Mouse (Mus musculus) gastrocnemius, adult 8-10 months (tissue): ENCODE results near the gene Zfp472. TPM values are rescaled to one million over a fixed set of nuclear protein-coding genes. Genes with fewer than 3 reads are reported as not detected.

Experiments used
- DNase-seq, 2 experiments: peaks; one replicate each; pipeline ENCODE4 v3.0.0; 2022; ENCODE audit warnings: low spot score in 2 of 2
- total RNA-seq, 4 experiments: library from RNA; stranded (reverse); gene quantifications; 2 replicates each; pipeline ENCODE4 v1.2.4; 2022

The Zfp472 gene
- 1 to 10 TPM; 1.1 to 1.7 (median 1.4) TPM for total RNA-seq

DNA sequence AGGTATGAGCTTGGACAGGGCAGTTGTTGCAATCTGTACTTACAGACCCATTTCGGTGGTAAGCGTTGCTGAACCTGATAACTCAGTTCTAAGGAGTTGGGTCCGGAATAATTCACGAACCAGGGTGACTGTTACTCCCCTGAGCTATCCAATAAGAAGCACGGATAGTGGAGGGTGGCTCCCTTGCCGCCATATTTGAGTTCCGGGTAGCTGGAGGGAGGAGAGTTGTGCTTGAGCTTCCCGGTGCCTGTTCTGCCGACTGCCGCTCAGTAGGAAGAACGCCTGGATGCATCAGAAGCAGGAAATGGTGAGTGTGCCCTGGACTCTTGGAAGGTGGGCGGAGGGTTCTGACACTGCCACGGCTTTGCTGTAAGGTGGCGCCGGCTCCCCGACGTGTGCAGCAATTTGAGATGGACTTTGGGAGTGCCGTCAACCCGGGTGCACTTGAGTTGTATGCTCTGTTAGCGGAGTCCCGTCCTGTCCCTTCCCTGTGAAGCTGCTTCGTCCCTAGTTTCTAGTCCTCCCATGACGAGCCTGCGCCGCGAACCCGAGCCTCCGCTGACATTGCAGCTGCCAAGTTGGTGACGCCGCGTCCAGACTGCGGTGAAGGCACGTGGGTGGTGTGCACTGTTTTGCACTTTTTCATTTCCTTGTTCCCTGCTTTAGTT, at the start of gene Zfp472:
Gene Zfp472, plus strand, starts transcription at position 192 of the 668 bp plus-strand sequence.
- peak; percentile 83 to 86 for DNase-seq

DNA sequence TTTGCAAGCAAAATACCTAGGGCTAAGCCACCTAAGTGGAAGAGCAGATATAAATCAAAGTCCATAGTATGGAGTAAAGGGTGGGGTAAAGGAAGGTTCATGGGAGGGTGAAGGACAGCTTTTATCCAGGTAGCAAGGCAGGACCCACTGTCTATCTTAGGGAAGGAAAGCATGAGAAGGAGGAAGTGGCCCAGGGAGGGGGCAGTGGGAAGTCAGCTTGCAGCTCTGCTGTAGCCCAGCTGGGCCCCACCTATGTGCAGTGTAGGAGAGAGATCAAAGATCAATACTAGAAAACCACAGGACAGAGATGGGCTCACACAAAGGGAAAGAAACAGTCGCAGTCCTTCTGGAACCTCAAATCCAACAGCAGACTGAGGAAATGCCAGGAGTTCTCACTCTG, 49.5 kb upstream of the Zfp472 start:
- no peak for DNase-seq

DNA sequence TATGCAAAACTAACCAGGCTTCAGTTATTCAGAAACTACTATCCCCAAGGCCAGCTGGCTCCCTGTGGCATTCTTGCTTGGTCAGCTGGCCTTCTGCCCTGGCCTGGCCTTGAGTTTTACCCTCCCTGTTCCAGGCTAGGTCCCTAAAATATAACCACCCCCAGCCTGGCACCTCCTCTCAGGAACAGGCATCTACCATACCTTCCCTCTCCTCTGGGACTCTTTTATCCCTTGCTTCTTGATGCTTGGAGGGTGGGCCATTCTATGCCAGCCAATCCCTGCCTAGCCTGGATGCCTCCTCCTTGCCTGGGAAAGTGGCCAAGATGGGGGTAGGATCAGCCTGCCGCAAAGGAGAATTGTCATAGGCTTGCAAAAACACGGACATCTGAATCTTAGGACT, 48.5 kb upstream of the Zfp472 start, which contains the start of gene Cyp4f14:
Gene Cyp4f14, minus strand, starts transcription at position 212 of the 400 bp plus-strand sequence.
- DNase-seq = peak; percentile 17 to 42

DNA sequence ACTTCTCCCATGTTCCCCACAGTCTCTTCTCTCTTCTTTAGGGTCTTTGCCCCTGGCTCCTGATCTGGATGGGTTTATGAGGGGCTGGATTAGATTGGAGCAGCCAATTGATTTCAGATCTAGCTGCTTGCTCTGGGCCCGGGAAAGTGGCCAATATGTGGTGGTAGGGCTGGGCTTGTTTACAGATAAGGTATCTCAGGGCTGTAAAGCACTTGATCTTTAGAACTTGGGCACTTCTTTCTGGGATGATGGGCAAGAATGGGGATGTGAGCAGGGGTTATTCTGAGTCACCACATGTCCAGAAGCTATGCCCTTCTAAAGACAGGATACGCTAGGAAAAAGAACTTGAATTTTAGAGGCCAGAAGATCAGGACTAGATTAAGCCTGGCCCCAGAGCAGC, 46.5 kb upstream of the Zfp472 start:
- no peak for DNase-seq

DNA sequence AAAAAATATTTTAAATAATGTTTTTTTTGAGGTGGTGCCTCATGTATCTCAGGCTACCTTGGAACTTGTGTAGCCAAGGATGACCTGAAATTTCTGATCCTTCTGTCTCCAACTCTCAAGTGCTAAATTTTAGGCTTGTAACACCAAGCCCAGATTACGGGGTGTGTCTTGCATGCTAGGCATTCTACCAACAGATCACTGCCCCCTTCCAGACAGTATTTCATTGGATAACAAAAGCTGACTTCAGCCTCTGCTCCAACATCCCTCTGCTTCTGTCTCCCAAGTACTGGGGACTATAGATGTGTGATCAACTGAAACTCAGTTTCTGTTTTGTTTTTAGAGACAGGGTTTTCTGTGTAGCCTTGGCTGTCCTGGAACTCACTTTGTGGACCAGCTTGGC, 41.9 kb upstream of the Zfp472 start:
- DNase-seq = no peak

DNA sequence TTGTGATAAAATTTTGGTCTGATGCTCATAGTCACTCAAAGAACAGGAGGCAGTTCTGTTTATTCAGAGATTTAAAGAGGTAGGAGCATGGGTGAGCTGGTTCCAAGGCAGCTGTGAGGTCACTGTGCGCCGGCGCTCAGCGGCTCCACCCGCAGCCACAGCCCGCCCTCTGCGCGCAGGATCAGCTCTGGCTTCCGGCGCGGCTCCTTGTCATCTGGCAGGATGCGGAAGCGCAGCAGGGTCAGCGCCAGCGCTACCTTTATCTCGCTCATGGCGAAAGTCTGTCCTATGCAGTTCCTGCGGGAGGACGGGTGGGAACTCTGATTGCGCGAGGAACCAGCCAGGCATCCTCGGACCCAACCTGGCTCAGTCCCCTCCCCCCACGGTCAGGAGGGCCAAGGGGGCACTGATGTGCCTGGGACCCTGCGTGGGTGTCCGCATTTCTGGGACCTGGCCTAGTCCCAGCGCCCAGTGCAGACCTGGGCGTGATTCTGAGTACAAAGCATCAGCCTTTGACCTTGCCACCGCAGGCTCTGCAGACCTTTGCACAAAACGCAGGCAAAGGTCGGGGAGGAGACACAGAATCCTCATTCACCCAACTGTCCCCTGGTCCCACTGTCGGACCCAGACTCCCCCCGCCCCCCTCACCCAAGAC, 40.8 kb upstream of the Zfp472 start:
- DNase-seq = peak; percentile 17 to 52

DNA sequence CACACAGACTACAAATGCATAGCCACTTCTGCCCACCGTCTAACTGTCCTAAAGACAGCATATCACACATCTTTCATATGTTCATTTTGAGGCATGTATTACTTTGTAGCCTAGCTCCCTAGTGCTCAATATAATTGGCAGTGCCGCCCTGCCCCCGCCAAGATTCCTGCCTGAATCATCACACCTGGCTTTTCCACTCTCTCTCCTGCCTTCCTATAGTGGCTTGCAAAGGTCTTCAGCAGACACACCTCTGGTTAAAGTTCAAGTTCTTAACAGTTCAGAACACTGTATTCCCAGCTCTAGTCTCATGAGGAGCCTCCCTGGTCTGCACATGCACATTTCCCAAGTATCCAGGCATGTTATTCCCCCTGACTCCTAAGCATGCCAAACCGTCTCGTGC, 37.8 kb upstream of the Zfp472 start:
- no peak for DNase-seq

DNA sequence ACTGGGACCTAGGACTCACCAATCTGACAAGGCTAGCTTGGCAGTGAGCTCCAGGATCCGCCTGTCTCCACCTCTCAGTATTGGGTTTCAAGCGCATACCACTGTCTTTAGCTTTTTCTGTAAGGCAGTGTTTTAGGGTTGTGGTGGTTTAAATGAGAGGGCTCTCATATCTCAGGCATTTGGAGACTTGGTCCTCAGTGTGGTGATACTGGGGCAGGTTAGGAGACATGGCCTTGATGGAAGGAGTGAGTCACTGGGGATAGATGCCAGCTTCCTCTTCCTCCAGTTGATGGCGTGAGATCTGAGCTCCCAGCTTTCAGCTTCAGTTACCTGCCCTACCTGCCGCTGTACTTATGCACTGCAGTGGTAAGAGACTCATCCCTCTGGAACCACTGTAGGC, 25.8 kb upstream of the Zfp472 start:
- DNase-seq = no peak

DNA sequence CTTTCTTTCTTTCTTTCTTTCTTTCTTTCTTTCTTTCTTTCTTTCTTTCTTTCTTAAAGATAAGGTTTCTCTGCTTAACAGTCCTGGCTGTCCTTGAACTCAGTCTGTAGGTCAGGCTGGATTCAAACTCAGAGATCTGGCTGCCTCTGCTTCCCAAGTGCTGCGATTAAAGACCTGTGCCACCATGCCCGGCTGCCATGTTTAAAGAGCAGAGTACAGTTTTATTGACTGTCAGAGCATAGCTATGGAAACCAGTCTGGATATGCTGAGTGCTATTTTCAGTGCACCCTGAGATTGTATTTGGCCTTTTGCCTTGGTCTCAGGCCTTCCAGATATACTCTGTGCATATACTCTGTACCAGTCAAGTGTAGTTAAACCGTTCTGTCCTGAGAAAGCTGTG, 22.0 kb upstream of the Zfp472 start:
- no peak for DNase-seq

DNA sequence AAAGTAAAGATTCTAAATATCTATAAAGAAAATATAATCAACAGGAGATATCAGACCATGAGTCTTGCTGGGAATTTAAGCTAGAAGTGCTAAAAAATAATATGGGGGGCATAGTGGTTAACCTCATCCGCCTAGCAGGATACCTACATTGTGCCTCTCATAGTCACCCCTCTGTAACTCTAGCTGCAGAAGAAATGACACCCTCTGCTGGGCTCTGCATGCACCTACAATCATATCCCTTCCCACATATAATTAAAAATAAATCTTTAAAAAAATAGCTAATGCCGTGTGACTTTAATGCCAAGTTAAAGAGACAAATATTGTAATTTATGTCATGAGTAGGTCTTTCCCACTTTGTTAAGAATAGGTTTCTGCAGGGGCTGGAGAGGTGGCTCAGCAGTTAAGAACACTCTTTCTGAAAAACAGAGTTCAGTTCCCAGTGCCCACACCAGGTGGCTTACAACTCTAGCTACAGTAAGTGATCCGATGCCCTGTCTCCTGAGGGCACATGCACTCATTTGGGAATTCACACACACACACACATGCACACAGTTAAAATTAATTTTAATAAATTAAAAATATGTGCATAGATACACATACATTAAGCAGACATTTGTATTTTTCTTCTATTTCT, 21.1 kb upstream of the Zfp472 start:
- DNase-seq = no peak

DNA sequence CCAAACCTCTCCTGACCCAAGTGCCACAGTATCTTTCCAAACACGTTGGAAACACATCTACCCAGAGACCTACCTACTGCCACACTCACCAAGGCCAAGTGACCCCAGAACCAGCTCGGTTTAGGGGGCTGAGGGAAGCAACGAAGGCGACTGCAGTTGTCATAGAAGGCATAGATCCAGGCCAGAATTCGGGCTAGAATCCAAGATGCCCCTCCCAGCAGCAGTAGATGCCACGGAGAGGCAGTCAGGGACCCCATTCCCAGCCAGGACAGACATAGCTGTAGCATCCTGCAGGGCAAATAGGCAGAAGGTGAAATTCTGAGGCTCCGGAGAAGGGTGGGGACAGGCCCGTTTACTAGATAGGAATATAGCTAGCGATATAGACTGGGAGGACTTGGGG, 18.9 kb upstream of the Zfp472 start:
- DNase-seq = no peak

DNA sequence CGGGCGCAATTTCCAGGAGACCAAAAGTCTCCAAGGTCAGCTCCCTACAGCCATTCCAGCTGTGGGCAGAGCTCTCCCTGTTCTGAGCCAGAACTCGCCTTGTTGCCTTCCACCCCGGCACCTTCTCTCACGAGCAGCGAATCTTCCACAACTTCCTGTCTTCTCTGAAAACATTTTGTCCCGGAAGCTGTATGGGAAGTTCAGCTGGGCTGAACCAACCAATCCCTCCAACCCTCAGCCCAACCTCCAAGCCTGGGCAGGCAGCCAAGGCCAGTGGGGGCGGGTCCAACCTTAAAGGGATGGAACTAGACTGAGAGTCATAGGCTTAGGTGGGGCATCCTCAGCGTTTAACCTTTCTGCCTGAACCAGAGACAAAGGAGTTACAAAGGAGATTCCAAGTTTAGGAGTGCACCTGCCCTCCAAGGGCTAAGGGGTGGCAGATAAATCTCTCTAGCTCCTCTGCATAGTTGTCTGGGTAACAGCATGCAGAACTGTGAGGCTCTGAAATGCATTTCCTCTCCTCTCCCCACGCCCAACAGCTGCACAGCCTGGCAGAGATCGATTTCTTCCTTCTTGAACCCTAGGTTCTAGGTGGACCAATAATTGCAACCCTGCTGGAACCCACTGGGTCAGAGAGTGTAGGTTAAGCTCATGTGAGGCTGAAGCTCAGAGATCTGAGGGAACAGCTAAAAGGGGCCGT, 18.2 kb upstream of the Zfp472 start, which contains the start of gene Cyp4f13:
Gene Cyp4f13, minus strand, starts transcription at position 188 of the 700 bp plus-strand sequence.
- DNase-seq = peak; percentile 94 to 95

DNA sequence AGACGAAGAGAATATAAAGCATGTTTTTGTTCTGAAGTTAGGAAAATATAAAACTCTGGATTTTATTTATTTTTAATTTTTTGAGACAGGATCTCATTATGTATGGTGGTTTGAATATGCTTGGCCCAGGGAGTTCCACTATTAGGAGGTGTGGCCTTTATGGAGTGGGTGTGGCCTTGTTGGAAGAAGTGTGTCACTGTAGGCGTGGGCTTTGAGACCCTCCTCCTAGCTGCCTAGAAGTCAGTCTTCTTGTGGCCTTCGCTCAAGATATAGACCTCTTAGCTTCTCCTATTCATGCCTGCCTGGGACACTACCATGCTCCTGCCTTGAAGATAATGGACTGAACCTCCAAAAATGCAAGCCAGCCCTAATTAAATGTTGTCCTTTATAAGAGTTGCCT, 15.5 kb upstream of the Zfp472 start:
- DNase-seq = no peak

DNA sequence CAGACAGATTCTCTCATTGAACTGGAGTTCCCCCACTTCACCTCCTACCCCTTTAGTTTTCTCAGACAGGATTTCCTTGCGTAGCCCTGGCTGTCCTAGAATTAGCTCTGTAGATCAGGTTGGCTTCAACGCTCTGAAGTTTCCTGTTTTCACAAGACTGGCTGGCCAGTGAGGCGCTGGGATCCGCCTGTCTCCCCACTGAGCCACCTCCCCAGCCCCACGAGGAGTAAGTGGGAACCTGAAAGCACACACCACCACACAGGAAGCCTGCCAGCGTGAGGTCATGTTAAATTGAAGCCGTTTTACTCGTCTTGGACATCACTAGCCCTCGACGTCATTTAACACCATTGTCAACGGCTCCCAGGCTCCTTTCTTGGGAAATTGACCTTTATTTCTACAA, 14.6 kb upstream of the Zfp472 start:
- DNase-seq = no peak

DNA sequence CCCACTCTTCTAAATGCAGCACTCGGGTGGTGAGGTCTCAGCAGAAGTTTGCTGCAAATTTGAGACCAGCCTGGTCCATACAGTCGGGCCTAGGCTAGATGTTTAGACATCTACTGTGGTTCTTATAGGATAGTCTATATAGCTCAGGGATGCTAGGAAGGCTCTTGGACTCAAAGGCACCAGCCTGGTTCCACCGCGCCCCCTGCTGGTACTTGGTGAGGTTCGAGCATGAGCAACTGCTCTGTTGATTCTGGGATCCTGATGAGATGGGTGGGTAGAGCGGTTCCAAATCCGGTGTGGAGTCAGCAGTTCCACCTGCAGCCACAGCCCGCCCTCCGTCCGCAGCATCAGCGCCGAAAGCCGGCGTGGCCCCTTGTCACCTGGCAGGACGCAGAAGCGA, 14.2 kb upstream of the Zfp472 start:
- peak; percentile 38 to 59 for DNase-seq

DNA sequence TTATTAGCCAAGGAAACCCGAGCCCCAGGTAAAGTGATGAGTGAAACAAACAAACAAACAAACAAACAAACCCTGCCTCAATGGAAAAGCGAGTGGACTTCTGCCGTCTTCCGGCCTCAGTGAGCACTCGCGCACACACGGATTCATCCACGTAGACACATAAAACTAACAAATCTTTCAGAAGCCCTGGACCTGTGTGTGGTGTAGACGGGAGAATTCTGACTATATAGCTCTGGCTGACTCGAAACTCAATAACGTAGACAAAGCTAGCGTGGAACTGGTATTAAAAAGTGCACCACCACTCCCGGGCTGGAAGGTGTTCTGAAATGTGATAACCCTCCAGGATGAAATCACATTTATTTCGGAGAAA, 376 bp upstream of the Zfp472 start:
- DNase-seq = no peak

DNA sequence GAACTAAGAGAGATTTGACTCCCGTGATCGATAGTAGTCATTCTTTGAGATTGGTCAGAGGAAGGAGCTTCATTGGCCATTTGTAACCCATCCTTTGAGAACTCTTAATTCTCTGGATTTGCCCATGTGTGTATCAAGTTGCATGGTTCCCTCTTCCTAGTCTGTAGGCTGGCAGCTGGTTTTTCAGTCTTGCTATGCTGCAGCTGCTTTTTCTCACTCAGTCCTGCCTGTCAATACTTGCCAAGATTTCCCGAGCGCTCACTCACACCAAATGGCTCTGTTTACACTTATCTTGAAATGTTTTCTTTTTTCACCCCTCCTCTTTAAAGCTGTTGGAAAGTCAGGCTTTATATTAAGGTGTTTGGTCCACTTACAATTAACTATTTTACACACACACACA, 15.7 kb downstream of the Zfp472 start:
- DNase-seq = no peak

DNA sequence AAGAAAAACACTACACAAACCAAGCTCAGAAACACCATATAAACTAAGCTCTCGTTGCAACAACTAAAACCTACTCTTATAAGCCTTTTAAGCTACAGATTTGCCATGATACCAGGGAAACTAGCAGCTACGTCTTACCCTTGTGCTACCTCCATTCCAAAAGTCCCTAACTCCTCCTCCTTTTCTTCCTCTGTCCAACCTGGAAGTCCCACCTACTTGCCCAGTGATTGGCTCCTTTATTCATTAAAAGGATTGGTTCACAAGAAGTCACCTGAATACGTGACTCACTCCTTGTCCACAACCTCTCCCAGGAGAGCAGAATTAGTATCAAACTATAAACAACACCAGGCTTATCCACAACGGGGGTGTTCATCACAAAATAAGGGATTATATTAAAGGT, 20.7 kb downstream of the Zfp472 start:
- no peak for DNase-seq

DNA sequence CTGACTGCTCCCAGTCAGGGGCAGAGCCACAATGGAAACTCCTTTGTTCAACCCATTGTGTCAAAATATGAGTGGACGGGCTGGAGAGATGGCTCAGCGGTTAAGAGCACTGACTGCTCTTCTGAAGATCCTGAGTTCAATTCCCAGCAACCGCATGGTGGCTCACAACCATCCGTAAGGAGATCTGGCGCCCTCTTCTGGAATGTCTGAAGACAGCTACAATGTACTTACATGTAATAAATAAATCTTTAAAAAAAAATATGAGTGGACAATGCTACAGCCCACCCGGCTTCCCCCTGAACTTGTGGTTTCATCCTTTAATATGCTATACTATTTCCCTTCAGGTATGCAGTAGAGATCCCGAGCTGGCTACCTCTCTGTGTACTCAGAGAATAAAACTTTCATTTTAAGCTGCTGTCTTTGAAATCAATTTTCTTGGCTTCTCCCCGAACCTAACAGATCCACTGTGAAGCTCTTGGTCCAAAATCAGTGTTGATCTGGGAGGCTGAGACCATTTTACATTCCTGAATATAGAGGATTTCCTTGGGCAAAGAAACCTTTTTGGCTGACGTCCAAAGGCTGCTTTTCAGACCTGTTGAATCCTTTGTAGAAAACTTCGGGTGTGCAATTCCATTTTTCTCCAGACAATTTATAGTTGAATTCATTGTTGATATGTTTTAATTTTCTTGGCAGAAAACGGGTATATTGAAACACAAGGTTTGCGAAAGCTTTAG, 26.5 kb downstream of the Zfp472 start:
- DNase-seq = no peak

DNA sequence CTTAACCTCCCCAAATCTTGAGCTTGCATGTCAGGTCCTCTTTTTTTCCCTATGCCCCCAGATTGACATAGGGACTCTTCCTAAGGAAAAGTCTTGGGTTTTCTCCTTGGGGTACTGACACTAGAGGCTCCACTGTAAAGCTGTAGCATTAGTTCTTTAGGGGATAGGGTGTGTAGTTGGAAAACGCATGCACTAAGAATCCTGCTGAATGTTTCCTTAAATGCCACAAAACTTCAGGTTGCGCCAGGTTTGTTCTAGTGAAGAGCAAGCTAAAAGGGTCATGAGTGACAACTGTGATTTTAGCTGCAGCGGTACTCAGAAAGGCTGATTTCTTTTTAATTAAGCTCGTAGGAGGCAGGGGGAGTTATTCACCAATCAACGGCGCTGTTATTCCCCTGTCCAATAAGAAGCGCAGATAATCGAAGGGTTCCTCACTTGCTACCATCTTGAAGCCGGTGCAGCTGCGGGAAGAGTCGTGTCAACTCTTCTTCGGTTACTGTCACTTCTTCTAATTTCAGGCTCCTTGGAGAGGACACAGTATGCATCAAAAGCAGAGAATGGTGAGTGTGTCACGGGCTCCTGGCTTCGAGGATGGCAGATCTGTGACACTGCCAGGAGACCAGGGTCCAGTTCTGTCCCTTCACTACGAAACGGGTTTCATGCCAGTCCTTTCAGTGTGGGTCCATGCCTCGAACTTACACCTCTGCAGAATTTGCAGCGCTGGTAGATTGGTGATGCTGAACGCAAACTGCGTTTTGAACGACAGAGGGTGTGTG, 27.3 kb downstream of the Zfp472 start, which contains the start of gene Zfp952:
Gene Zfp952, plus strand, starts transcription at position 431 of the 776 bp plus-strand sequence.
- peak; percentile 73 to 76 for DNase-seq
